Mouse (Mus musculus): ENCODE measurements around the gene Pcdh15. TPM values are rescaled to one million over a fixed set of nuclear protein-coding genes. Genes with fewer than 3 reads are reported as not detected.

Pcdh15 gene
- polyA plus RNA-seq, 1 experiment: 0.08 TPM

DNA sequence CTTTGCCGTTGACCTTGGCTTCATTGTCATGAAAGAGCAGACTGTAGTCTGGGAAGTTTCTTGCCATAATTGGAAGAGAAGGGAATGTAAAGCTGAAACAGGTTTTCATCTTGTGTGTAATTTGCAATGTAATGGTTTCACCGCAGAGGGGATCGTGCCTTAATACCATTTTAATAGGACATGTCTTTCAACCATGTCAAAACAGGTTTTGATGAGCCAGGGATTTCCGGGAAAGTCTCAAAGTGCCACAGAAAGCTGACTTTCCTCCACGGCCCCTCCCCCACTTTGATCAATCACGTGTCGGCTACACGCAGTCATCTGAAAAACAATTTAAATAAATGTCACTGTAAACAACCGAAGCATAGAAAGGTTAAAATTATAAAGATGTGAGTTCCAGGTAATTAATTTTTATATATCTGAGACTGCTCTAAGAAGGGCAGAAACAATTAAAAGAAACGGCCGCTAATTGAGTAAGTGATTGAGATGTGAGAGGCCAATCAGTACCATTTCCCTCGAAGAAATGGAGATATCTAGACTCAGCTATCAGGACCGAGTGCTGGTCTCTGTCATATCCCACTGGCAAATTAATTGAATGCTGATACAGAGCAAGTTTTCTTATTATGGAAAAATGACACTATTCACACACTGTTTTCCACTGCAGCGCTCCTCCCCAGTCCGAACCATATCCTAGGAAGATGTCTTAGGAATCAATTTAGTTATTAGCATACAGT lies 1158.7 kb downstream of the Pcdh15 start:
- Histone ChIP-seq H3K4me2 (ENCODE audit: low read depth) (no peak overlapping the region), H3K36me3 (ENCODE audit: control insufficient read depth, insufficient read depth) (no peaks in the 10 kb centered on the region)
- no peak for TF ChIP-seq E2F4 (IDR thresholded peaks at IDR 0.05; ENCODE audit: insufficient read depth)
- no peak for TF ChIP-seq MYOG (IDR thresholded peaks at IDR 0.05; ENCODE audit: control insufficient read depth in 1 of 3, insufficient read depth in 1 of 3, insufficient read length in 2 of 3, low read depth in 2 of 3)
- no peak for TF ChIP-seq TCF3 (IDR thresholded peaks at IDR 0.05; ENCODE audit: insufficient read length, low read depth)
- TF ChIP-seq REST (IDR thresholded peaks at IDR 0.05; ENCODE audit: insufficient read depth, insufficient read length): no peak
- no peak for TF ChIP-seq MYOD1 (IDR thresholded peaks at IDR 0.05; ENCODE audit: control insufficient read depth in 1 of 3, insufficient read length in 2 of 3, low read depth in 2 of 3)
- TF ChIP-seq SRF (IDR thresholded peaks at IDR 0.05; ENCODE audit: control insufficient read depth, insufficient read length, low read depth): no peak
- no peak for TF ChIP-seq CEBPB (IDR thresholded peaks at IDR 0.05; ENCODE audit: insufficient read depth, poor library complexity, severe bottlenecking)
- no peak for TF ChIP-seq POLR2AphosphoS2 (IDR thresholded peaks at IDR 0.05; ENCODE audit: insufficient read length, low read depth)
- TF ChIP-seq USF1 (IDR thresholded peaks at IDR 0.05; ENCODE audit: low read depth): no peak
- no peak for TF ChIP-seq POLR2A (IDR thresholded peaks at IDR 0.05; ENCODE audit: insufficient read length, low read depth)
- no peak for TF ChIP-seq TCF12 (IDR thresholded peaks at IDR 0.05; ENCODE audit: insufficient read depth, poor library complexity, severe bottlenecking)
- TF ChIP-seq MAX (IDR thresholded peaks at IDR 0.05; ENCODE audit: low read depth): no peak

DNA sequence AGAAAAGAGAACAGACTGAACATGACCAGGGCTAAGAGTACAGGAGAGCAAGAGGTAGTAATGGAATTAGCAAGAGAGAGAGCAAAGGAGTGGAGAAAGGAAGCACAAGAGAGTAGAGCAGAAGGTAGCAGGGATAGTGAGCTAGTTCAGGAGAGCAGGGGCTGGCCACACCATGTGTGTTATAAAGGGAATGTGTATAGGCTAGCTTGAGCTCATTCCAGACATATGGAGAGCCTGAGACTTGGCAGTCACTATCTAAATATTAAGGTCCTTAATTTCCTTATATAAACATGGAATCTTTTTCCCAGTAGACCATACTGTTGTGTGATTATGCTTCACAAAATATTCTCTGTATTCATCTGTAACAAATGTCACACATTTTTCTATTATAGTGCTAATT lies 1159.5 kb downstream of the Pcdh15 start:
- Histone ChIP-seq H3K27me3 (ENCODE audit: control insufficient read depth, insufficient read depth, insufficient read length) (no peaks in the 10 kb centered on the region), H3ac (ENCODE audit: control insufficient read depth, insufficient read length) (no peak overlapping the region), H3K4me3 (no peak overlapping the region), H3K36me3 (ENCODE audit: control insufficient read depth, insufficient read depth) (no peaks in the 10 kb centered on the region), H3K4me2 (ENCODE audit: low read depth) (no peak overlapping the region), H3K79me2 (ENCODE audit: control insufficient read depth, insufficient read depth) (no peaks in the 10 kb centered on the region)
- TF ChIP-seq MYOG (IDR thresholded peaks at IDR 0.05; ENCODE audit: control insufficient read depth in 1 of 3, insufficient read depth in 1 of 3, insufficient read length in 2 of 3, low read depth in 2 of 3): no peak
- TF ChIP-seq REST (IDR thresholded peaks at IDR 0.05; ENCODE audit: insufficient read depth, insufficient read length): no peak
- TF ChIP-seq TCF12 (IDR thresholded peaks at IDR 0.05; ENCODE audit: insufficient read depth, poor library complexity, severe bottlenecking): no peak
- no peak for TF ChIP-seq CEBPB (IDR thresholded peaks at IDR 0.05; ENCODE audit: insufficient read depth, poor library complexity, severe bottlenecking)
- TF ChIP-seq MAX (IDR thresholded peaks at IDR 0.05; ENCODE audit: low read depth): no peak
- no peak for TF ChIP-seq MYOD1 (IDR thresholded peaks at IDR 0.05; ENCODE audit: control insufficient read depth in 1 of 3, insufficient read length in 2 of 3, low read depth in 2 of 3)
- TF ChIP-seq POLR2A (IDR thresholded peaks at IDR 0.05; ENCODE audit: insufficient read length, low read depth): no peak
- no peak for TF ChIP-seq E2F4 (IDR thresholded peaks at IDR 0.05; ENCODE audit: insufficient read depth)
- no peak for TF ChIP-seq SRF (IDR thresholded peaks at IDR 0.05; ENCODE audit: control insufficient read depth, insufficient read length, low read depth)
- no peak for TF ChIP-seq USF1 (IDR thresholded peaks at IDR 0.05; ENCODE audit: low read depth)
- no peak for TF ChIP-seq POLR2AphosphoS2 (IDR thresholded peaks at IDR 0.05; ENCODE audit: insufficient read length, low read depth)
- no peak for TF ChIP-seq TCF3 (IDR thresholded peaks at IDR 0.05; ENCODE audit: insufficient read length, low read depth)

More for the DNA sequence above, 1158.7 kb downstream of the Pcdh15 start:
- Histone ChIP-seq H3K79me2 (ENCODE audit: control insufficient read depth, insufficient read depth) (no peaks in the 10 kb centered on the region), H3K27me3 (ENCODE audit: control insufficient read depth, insufficient read depth, insufficient read length) (no peaks in the 10 kb centered on the region), H3ac (ENCODE audit: control insufficient read depth, insufficient read length) (no peak overlapping the region), H3K4me3 (no peak overlapping the region)

DNA sequence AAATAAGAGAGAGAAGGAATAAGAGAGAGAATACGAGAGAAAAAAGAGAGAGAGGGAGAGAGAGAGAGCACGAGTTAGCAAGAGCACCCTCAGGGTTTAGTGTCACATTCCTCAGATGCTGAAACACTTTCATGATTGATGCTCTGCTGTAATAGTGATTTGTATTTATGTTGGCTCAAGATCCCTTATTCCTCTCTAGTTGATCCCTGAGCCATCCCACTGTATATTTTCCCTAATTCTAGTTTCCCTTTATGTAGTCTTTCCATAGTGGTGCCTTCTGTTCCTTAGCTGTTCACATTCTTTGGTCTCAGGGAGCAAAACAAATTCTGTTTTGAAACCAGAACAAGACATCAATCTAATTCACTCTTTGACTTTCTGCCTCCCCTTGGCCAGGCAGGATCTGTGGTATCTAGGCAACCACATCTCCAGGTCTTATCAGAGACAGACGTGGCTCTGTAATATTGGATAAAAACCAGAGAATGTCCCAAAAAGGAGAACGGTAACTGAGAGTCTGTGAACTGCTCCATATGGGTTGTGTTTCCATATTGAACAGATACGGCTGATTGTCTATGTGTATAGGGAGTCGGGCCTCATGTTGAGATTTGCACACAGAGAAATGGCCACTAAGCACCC lies 1170.6 kb downstream of the Pcdh15 start:
- Histone ChIP-seq H3K4me2 (ENCODE audit: low read depth) (no peak overlapping the region), H3K4me3 (no peak overlapping the region), H3ac (ENCODE audit: control insufficient read depth, insufficient read length) (no peak overlapping the region), H3K79me2 (ENCODE audit: control insufficient read depth, insufficient read depth) (no peaks in the 10 kb centered on the region), H3K27me3 (ENCODE audit: control insufficient read depth, insufficient read depth, insufficient read length) (no peaks in the 10 kb centered on the region), H3K36me3 (ENCODE audit: control insufficient read depth, insufficient read depth) (no peaks in the 10 kb centered on the region)
- TF ChIP-seq E2F4 (IDR thresholded peaks at IDR 0.05; ENCODE audit: insufficient read depth) (no peak), POLR2A (IDR thresholded peaks at IDR 0.05; ENCODE audit: insufficient read length, low read depth) (no peak), MYOD1 (IDR thresholded peaks at IDR 0.05; ENCODE audit: control insufficient read depth in 1 of 3, insufficient read length in 2 of 3, low read depth in 2 of 3) (no peak), MYOG (IDR thresholded peaks at IDR 0.05; ENCODE audit: control insufficient read depth in 1 of 3, insufficient read depth in 1 of 3, insufficient read length in 2 of 3, low read depth in 2 of 3) (no peak), CEBPB (IDR thresholded peaks at IDR 0.05; ENCODE audit: insufficient read depth, poor library complexity, severe bottlenecking) (no peak), SRF (IDR thresholded peaks at IDR 0.05; ENCODE audit: control insufficient read depth, insufficient read length, low read depth) (no peak), TCF12 (IDR thresholded peaks at IDR 0.05; ENCODE audit: insufficient read depth, poor library complexity, severe bottlenecking) (no peak), TCF3 (IDR thresholded peaks at IDR 0.05; ENCODE audit: insufficient read length, low read depth) (no peak), POLR2AphosphoS2 (IDR thresholded peaks at IDR 0.05; ENCODE audit: insufficient read length, low read depth) (no peak), USF1 (IDR thresholded peaks at IDR 0.05; ENCODE audit: low read depth) (no peak), MAX (IDR thresholded peaks at IDR 0.05; ENCODE audit: low read depth) (no peak), REST (IDR thresholded peaks at IDR 0.05; ENCODE audit: insufficient read depth, insufficient read length) (no peak)

DNA sequence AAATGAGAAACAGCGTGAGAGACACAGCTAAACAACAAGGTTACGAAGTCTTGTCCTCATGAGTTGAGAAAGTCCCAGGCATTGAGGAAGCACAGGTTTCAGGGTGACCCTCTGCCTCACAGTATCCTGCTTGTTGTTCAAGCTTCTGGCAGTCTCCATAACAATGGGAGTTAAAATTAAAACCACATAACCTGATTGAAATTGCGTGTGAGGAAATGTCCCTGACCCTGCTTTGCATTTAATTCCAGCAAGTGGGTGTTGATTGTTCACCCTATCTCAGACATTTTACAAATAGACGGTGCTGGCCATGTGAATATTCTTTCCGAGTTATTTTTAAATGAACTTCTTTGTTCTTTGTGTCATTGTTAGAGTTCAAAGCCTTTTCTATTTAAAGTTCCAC lies 1171.8 kb downstream of the Pcdh15 start:
- no peaks in the 10 kb centered on the region for H3K36me3 ChIP-seq (ENCODE audit: control insufficient read depth, insufficient read depth)
- H3K79me2 ChIP-seq (ENCODE audit: control insufficient read depth, insufficient read depth): no peaks in the 10 kb centered on the region
- TF ChIP-seq TCF3 (IDR thresholded peaks at IDR 0.05; ENCODE audit: insufficient read length, low read depth): no peak
- TF ChIP-seq CEBPB (IDR thresholded peaks at IDR 0.05; ENCODE audit: insufficient read depth, poor library complexity, severe bottlenecking): no peak
- no peak for TF ChIP-seq SRF (IDR thresholded peaks at IDR 0.05; ENCODE audit: control insufficient read depth, insufficient read length, low read depth)
- no peak for TF ChIP-seq USF1 (IDR thresholded peaks at IDR 0.05; ENCODE audit: low read depth)
- TF ChIP-seq REST (IDR thresholded peaks at IDR 0.05; ENCODE audit: insufficient read depth, insufficient read length): no peak
- no peak for TF ChIP-seq TCF12 (IDR thresholded peaks at IDR 0.05; ENCODE audit: insufficient read depth, poor library complexity, severe bottlenecking)
- TF ChIP-seq POLR2A (IDR thresholded peaks at IDR 0.05; ENCODE audit: insufficient read length, low read depth): no peak
- H3ac ChIP-seq (ENCODE audit: control insufficient read depth, insufficient read length): no peak overlapping the region
- H3K27me3 ChIP-seq (ENCODE audit: control insufficient read depth, insufficient read depth, insufficient read length): no peaks in the 10 kb centered on the region
- H3K4me3 ChIP-seq: no peak overlapping the region
- no peak overlapping the region for H3K4me2 ChIP-seq (ENCODE audit: low read depth)
